Mouse (Mus musculus): ENCODE data around the gene Copb1. TPM values are rescaled to one million over a fixed set of nuclear protein-coding genes. Genes with fewer than 3 reads are reported as not detected.
A peak's percentile ranks its signal among the peaks of the same experiment; 100 is the strongest.

The Copb1 gene
- 103 to 115 TPM (median 112 TPM) in 3 replicates for total RNA-seq (2017)

- peak; percentile 98 for ATAC-seq (replicated peaks; ENCODE audit: insufficient number of reproducible peaks, low FRiP score, low TSS enrichment, poor library complexity, severe bottlenecking)
Observed at GRCm38 (mm10) chr7:114253885-114254833, at the start of gene Copb1. Gene Copb1 (minus strand): TSS chr7:114254711.

- ATAC-seq (replicated peaks; ENCODE audit: insufficient number of reproducible peaks, low FRiP score, low TSS enrichment, poor library complexity, severe bottlenecking), result peak; percentile 70
Observed at GRCm38 (mm10) chr7:114301293-114301782, 46.8 kb upstream of the Copb1 start.

- ATAC-seq (replicated peaks; ENCODE audit: insufficient number of reproducible peaks, low FRiP score, low TSS enrichment, poor library complexity, severe bottlenecking), result no peak
Observed at GRCm38 (mm10) chr7:114300782-114301181, 46.3 kb upstream of the Copb1 start.

- ATAC-seq (replicated peaks; ENCODE audit: insufficient number of reproducible peaks, low FRiP score, low TSS enrichment, poor library complexity, severe bottlenecking), result no peak
Observed at GRCm38 (mm10) chr7:114299247-114299646, 44.7 kb upstream of the Copb1 start.

- ATAC-seq (replicated peaks; ENCODE audit: insufficient number of reproducible peaks, low FRiP score, low TSS enrichment, poor library complexity, severe bottlenecking), result no peak
Observed at GRCm38 (mm10) chr7:114294698-114295097, 40.2 kb upstream of the Copb1 start.

- no peak for ATAC-seq (replicated peaks; ENCODE audit: insufficient number of reproducible peaks, low FRiP score, low TSS enrichment, poor library complexity, severe bottlenecking)
Observed at GRCm38 (mm10) chr7:114293903-114294302, 39.4 kb upstream of the Copb1 start.

GRCm38 (mm10) chr7:114292501-114292971, 38.0 kb upstream of the Copb1 start:
- peak; percentile 67 for ATAC-seq (replicated peaks; ENCODE audit: insufficient number of reproducible peaks, low FRiP score, low TSS enrichment, poor library complexity, severe bottlenecking)

- ATAC-seq (replicated peaks; ENCODE audit: insufficient number of reproducible peaks, low FRiP score, low TSS enrichment, poor library complexity, severe bottlenecking), result peak; percentile 57
Observed at GRCm38 (mm10) chr7:114291461-114292335, 37.2 kb upstream of the Copb1 start.

GRCm38 (mm10) chr7:114290078-114290506, 35.6 kb upstream of the Copb1 start:
- no peak for ATAC-seq (replicated peaks; ENCODE audit: insufficient number of reproducible peaks, low FRiP score, low TSS enrichment, poor library complexity, severe bottlenecking)

GRCm38 (mm10) chr7:114284296-114284910, 29.9 kb upstream of the Copb1 start:
- ATAC-seq (replicated peaks; ENCODE audit: insufficient number of reproducible peaks, low FRiP score, low TSS enrichment, poor library complexity, severe bottlenecking), result no peak

- ATAC-seq (replicated peaks; ENCODE audit: insufficient number of reproducible peaks, low FRiP score, low TSS enrichment, poor library complexity, severe bottlenecking), result no peak
Observed at GRCm38 (mm10) chr7:114283006-114283405, 28.5 kb upstream of the Copb1 start.

- peak; percentile 89 for ATAC-seq (replicated peaks; ENCODE audit: insufficient number of reproducible peaks, low FRiP score, low TSS enrichment, poor library complexity, severe bottlenecking)
Observed at GRCm38 (mm10) chr7:114281671-114282070, 27.2 kb upstream of the Copb1 start.

GRCm38 (mm10) chr7:114276005-114276752, 21.7 kb upstream of the Copb1 start, which contains the start of gene Psma1:
Gene Psma1 (minus strand): TSS chr7:114276118.
- peak; percentile 97 for ATAC-seq (replicated peaks; ENCODE audit: insufficient number of reproducible peaks, low FRiP score, low TSS enrichment, poor library complexity, severe bottlenecking)

- ATAC-seq (replicated peaks; ENCODE audit: insufficient number of reproducible peaks, low FRiP score, low TSS enrichment, poor library complexity, severe bottlenecking), result peak; percentile 12
Observed at GRCm38 (mm10) chr7:114275372-114276004, 21.0 kb upstream of the Copb1 start.

- ATAC-seq (replicated peaks; ENCODE audit: insufficient number of reproducible peaks, low FRiP score, low TSS enrichment, poor library complexity, severe bottlenecking), result no peak
Observed at GRCm38 (mm10) chr7:114268446-114268845, 13.9 kb upstream of the Copb1 start.

- no peak for ATAC-seq (replicated peaks; ENCODE audit: insufficient number of reproducible peaks, low FRiP score, low TSS enrichment, poor library complexity, severe bottlenecking)
Observed at GRCm38 (mm10) chr7:114251684-114252083, 2.8 kb downstream of the Copb1 start.

- no peak for ATAC-seq (replicated peaks; ENCODE audit: insufficient number of reproducible peaks, low FRiP score, low TSS enrichment, poor library complexity, severe bottlenecking)
Observed at GRCm38 (mm10) chr7:114233980-114234379, 20.5 kb downstream of the Copb1 start.

All from monocyte, adult 5-6 weeks (primary cell).